Mouse (Mus musculus) CD4-positive, CD25-positive, alpha-beta regulatory T cell, adult 4 months (primary cell): Measurements from ENCODE around the gene Zfp398. TPM values are rescaled to one million over a fixed set of nuclear protein-coding genes. Genes with fewer than 3 reads are reported as not detected.

Experiments used
- ATAC-seq: one replicate; pipeline ENCODE4 v1.8.0; 2017
- polyA plus RNA-seq, 2 experiments: library from polyadenylated mRNA; unstranded; fragments of 100-300 nt; shearing (Covaris generic); gene quantifications; one replicate each; pipeline ENCODE4 v1.2.1; 2017

Zfp398 gene
- polyA plus RNA-seq, 2 experiments from 2014 or later, result 13.8 to 14.0 TPM

DNA sequence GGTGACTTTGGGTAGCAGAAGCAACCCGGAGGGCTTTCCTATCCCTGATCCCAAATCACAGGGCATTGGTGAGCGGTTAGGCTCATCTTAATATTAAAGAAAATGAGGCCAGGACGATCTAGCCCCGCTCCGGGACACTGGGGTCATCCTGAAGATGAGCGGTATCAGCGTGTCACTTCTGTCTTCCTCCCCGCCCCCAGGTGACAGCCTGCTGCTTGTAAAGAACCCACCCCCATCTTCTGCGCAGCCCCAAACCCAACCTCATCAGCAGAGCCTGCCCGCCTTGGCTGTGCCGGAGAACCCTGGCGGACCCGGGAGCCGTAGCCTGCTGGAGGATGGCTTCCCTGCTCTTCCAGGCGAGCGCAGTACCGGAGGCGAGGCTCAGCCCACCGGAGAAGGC, 68.9 kb downstream of the Zfp398 start:
- no peak for ATAC-seq

DNA sequence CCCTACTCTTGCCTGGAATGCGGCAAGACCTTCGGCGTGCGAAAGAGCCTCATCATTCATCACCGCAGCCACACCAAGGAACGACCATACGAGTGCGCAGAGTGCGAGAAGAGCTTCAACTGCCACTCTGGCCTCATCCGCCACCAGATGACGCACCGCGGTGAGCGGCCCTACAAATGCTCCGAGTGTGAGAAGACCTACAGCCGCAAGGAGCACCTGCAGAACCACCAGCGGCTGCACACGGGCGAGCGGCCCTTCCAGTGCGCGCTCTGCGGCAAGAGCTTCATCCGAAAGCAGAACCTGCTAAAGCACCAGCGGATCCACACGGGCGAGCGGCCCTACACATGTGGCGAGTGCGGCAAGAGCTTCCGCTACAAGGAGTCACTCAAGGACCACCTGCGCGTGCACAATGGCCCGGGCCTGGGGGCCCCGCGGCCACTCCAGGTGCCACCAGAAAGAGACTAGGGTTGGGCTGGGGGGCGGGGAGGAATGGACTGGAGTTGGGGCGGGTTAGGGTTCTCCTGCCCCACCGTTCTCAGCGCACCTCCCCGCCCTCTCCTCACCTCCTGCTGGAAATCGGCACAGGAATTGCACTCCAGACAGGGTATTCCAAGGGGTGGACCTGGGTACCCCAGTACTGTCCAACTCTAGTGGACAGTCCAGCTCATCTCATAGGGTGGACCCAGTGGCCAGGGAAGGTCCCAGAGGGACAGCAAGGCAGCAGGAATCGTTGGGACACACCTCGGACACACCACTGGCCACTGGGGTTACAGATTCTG, 69.6 kb downstream of the Zfp398 start:
- ATAC-seq, result no peak

DNA sequence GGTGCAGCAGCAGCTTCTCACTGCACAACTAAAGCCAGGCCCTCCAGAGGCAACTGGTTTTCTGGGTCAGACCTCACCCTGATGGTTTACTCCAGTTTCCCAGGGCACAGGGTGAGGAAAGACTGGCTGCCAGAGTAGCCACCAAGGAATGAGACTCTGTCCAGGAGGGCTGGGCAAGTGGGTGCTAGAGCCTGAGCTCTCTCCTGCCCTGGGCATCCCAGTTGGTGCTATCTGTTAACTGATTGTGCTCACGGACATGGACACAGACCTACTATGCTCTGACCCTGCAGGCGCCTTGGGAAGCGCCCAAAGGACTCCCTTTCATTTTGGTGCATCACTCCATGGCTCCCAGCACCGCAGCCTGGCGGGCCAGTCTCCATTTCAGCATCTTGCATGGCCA, 70.9 kb downstream of the Zfp398 start:
- no peak for ATAC-seq

DNA sequence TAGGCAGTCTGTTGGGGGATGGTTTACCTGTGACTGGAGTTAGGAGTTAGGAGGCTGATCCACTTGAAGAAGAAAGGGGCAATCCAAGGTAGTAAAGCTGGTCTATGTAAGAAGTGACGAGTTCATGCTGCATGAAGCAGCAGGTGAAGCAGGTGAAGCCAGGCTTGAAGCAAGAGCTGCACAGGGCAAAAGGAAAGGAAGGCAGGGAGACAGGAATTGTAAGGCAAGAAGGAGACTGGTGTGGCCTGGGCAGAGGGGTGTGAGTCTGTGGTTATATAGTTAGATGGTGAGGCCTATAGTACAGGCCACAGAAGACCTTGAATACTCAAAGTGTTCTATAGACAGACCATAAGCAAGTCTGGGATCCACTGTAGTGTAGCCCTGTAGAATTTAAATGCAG, 73.5 kb downstream of the Zfp398 start:
- ATAC-seq, result no peak

DNA sequence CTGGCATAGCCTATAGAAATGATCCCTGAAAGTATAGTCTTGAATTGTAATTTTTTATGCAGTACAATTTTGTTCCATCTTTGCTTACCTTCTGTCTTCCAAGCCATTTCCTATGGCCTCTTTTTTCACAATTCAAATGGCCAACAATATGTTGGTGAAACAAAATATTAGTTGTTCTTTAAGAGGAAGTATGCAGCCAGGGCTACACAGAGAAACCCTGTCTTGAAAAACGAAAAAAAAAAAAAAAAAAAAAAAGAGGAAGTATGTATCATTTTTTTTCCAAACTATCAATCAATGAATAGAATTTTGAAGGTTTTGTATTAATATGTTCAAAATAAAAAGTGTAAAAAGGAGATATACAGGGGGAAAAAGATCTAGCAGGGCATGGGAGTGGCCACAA, 76.2 kb downstream of the Zfp398 start:
- no peak for ATAC-seq

DNA sequence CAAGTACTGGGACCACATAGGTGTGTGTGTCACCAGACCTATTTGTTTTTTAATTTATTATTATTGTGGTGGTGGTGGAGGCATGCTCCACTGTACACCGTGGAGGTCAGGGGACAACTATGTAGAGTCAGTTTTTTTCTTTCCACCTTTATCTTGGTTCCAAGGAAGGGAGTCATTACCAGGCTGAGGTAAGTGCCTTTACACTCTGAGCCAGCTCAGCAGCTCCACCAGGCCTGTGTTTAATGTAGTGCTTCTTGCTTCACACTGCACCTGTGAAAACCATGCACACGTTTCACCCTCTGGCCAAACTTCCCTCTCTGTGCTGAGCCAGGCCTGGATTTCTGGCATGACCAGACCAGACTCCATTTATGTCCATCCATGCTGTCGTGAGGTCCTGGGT, 77.5 kb downstream of the Zfp398 start:
- ATAC-seq, result no peak

DNA sequence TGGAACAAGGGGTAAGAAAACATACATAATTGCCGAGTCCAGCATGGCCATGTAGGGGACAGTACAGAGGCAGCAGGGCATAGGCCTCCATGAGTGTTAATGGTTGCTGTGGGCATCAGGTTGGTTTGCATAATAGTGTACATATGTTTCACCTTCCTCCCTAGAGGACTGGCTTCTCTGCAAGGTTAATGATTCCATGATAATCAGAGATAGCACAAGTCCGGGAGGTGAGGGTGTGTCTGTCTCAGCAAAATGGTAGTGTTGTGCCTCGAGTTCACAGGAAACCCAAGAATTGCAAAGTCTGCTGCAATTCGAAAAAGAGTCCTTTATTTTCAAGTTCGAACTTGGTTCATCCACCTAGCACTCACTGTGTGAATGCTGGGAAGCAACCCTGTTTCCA, 81.6 kb downstream of the Zfp398 start:
- no peak for ATAC-seq

DNA sequence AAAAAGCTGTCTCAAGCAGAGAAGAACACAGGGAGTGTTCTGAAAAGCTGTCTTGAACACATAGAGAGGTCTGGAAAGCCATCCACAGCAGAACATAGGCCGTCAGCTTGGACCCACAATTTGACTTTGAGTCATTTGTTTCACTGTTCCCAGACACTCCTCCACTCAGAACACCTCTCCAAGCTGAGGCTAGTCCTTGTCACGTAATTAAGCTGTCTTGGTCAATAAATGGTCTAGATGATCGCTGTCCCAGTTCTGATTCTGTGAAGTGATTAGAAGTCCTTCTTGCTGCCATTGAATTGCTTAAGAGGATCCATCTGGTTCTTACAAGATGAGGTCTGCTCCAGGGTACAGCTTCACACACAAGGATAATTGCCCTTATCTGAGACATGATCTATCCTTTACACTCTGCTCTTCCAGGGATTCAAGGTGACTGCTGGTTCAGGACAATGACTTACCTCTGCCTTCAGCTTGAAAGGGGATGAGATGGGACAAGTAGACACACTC, 83.4 kb downstream of the Zfp398 start:
- ATAC-seq, result no peak

DNA sequence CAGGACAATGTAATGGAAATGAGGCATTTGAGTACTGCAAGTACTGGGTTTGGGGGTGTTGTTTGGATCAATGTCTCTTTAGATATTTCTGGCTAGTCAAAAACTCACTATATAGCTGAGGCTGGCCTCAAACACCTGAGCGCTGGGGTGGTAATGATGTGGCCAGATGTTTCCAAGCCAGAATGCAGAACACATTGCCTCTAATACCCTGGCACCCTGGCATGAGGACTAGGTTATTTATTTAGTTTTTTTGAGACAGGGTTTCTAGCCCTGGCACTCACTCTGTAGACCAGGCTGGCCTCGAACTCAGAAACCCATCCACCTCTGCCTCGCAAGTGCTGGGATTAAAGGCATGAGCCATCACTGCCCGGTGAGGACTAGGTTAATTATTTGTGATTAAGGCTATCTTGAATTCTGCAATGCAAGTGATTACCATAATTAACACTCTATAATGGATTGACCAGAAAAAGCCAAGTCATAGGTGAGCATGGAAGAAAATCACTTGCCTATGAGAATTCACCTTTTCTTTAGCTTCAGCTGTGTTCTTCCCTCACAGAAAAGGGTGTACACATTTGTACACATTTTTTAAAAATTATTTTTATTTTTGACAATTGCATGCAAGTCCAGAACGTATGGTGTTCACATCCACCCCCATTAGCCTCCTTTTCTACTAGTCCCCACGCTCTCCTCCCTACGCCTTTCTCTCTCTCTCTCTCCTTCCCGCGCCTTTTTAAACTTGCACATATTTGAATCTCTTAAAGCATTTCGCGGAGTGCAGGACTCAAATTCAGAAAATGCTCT, 84.4 kb downstream of the Zfp398 start:
- ATAC-seq, result no peak

DNA sequence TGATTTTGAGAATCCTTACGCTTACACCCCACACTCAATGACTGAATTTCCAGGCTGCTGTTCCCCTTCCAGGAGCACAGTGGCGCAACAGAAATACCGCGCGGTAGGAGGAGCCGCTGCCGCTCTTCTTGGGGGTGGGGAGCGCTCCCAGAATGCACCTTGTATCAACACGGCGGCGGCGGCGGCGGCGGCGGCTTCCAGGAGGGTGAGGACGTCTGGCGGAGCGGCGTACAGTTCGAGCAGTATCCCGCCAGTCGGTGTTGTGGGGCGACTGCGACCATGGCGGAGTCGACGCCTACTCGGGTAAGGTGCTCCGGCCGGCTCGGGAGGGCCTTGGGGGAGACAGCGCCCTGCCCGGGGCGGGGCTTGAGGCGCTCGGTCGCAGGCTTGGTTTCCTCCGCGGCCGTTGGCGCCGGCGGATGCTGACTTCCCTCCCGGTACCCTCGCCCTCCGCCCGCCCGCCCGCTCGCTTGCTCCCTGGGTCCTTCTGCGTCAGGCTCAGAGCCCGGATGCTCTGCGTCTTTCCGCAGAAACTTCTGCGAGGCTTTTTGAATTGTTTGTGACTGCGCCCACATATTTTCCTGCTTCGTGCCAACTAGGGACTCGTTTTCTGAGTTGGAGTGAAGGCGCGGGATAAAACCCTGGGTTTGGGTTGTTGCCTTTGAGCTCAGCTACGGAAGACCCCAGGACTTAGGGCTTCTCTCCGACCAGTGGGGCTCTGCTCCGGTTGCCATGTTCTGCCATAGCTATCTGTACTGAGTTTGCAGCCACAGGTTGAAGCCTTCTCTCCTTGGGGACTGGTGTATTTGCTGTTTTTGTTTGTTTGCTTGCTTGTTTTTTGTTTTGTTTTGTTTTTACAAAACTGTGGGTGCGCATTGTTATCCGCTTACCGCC, 85.2 kb downstream of the Zfp398 start, which contains the start of gene Zfp212:
TSS of gene Zfp212 (plus strand) at position 30 of the 894 bp plus-strand sequence.
- peak; percentile 95 for ATAC-seq

Other genes starting within 250 kb of the Zfp398 start
- gene Ezh2, start 240.3 kb upstream of the Zfp398 start, polyA plus RNA-seq, result 10 to 100 TPM; 36.2 to 43.3 TPM
- 100 to 1,000 TPM; 161 to 186 TPM for gene Pdia4, start 22.2 kb upstream of the Zfp398 start, polyA plus RNA-seq
- not detected for gene Zfp786, start 4.8 kb upstream of the Zfp398 start, polyA plus RNA-seq
- 1 to 10 TPM; 2.5 to 3.2 TPM for gene Zfp282, start 41.5 kb downstream of the Zfp398 start, polyA plus RNA-seq
- gene Zfp212, start 84.8 kb downstream of the Zfp398 start, polyA plus RNA-seq, result 10 to 100 TPM; 15.9 to 31.4 TPM
- 10 to 100 TPM; 21.0 to 30.1 TPM for gene Zfp956, start 117.7 kb downstream of the Zfp398 start, polyA plus RNA-seq
- 1 to 10 TPM; 3.1 to 5.3 TPM for gene Zfp777, start 213.2 kb downstream of the Zfp398 start, polyA plus RNA-seq